Comparison of ENCODE assay signal across 25 mouse cellular contexts in genomic region chr2:148520291-148520690, GRCm38 (mm10).
A peak's percentile ranks its signal among the peaks of the same experiment; 100 is the strongest.
DNase-seq lines count a peak whose midpoint lies in the region; ATAC-seq and TF ChIP-seq lines count a peak whose summit lies in the region.
"Had no signal": no experiment of that assay in that cellular context is flagged by ENCODE, and none has a peak within 500 bp of the region (broad histone marks: within the 10 kb centered on the region; RNA-seq: fewer than 3 reads in every experiment).

No protein-coding gene starts in this region.

- no peaks in the 10 kb centered on the region for H3K27me3 ChIP-seq in embryonic facial prominence, embryonic 14.5 days (replicated peaks; ENCODE audit: control insufficient read depth, insufficient read depth, low read length)
- H3K27me3 ChIP-seq in embryonic facial prominence, embryonic 10.5 days (replicated peaks; ENCODE audit: low read depth, poor library complexity, severe bottlenecking): no peaks in the 10 kb centered on the region
- H3K27me3 ChIP-seq in intestine, embryonic 14.5 days (replicated peaks; ENCODE audit: control insufficient read depth, insufficient read depth, low read length): no peaks in the 10 kb centered on the region
- no peaks in the 10 kb centered on the region for H3K27me3 ChIP-seq in intestine, postnatal 0 days (replicated peaks; ENCODE audit: control insufficient read depth, insufficient read depth, low read length)
- H3K27me3 ChIP-seq in stomach, embryonic 14.5 days (ENCODE audit: control insufficient read depth, insufficient read depth, low read length): no peaks in the 10 kb centered on the region
- no peaks in the 10 kb centered on the region for H3K27me3 ChIP-seq in stomach, postnatal 0 days (ENCODE audit: control insufficient read depth, insufficient read depth, low read length)
- H3K27me3 ChIP-seq in forebrain, embryonic 16.5 days (replicated peaks; ENCODE audit: control insufficient read depth, insufficient read depth, low read length): no peaks in the 10 kb centered on the region
- H3K27me3 ChIP-seq: heart, embryonic 15.5 days; limb, embryonic 12.5 days; midbrain, embryonic 15.5 days had no signal

- peak; percentile 28 for DNase-seq in embryonic facial prominence, embryonic 14.5 days (ENCODE audit: low spot score)
- no peak for DNase-seq in embryonic facial prominence, embryonic 10.5 days (ENCODE audit: low spot score)
- DNase-seq in intestine, embryonic 14.5 days (ENCODE audit: low spot score): no peak
- DNase-seq in stomach, postnatal 0 days (ENCODE audit: low spot score): no peak
- no peak for DNase-seq in retina, embryonic 14.5 days (ENCODE audit: low spot score)
- DNase-seq: adrenal gland, adult 8-10 months; cerebellum, adult 2 months; cerebellum, postnatal 36 days; forebrain, postnatal 0 days; heart, postnatal 4 days; kidney, postnatal 4 days; liver, postnatal 0 days; right cerebral cortex, adult 18-20 months; right cerebral cortex, postnatal 4 days had no signal

- no peak for TF ChIP-seq EP300 in stomach, postnatal 0 days (optimal IDR thresholded peaks at IDR 0.05)

- no peak for TF ChIP-seq CTCF in intestine, postnatal 0 days (IDR thresholded peaks at IDR 0.05; ENCODE audit: low read depth)
- no peak for TF ChIP-seq CTCF in stomach, postnatal 0 days (IDR thresholded peaks at IDR 0.05; ENCODE audit: low read depth)

- no peak overlapping the region for H3K27ac ChIP-seq in embryonic facial prominence, embryonic 14.5 days (replicated peaks; ENCODE audit: low read depth, low read length)
- no peak overlapping the region for H3K27ac ChIP-seq in embryonic facial prominence, embryonic 10.5 days (replicated peaks)
- no peak overlapping the region for H3K27ac ChIP-seq in intestine, embryonic 14.5 days (ENCODE audit: low read depth)
- H3K27ac ChIP-seq in intestine, postnatal 0 days (ENCODE audit: low read depth, low read length): no peak overlapping the region
- H3K27ac ChIP-seq in stomach, embryonic 14.5 days (ENCODE audit: low read length): no peak overlapping the region
- H3K27ac ChIP-seq in stomach, postnatal 0 days (replicated peaks): no peak overlapping the region
- no peak overlapping the region for H3K27ac ChIP-seq in forebrain, embryonic 16.5 days (ENCODE audit: low read length)
- H3K27ac ChIP-seq: heart, embryonic 15.5 days; hindbrain, embryonic 14.5 days; limb, embryonic 12.5 days; midbrain, embryonic 15.5 days had no signal

- no peak overlapping the region for H3K9ac ChIP-seq in embryonic facial prominence, embryonic 14.5 days (ENCODE audit: low read depth, low read length)
- no peak overlapping the region for H3K9ac ChIP-seq in intestine, embryonic 14.5 days (ENCODE audit: low read length)
- H3K9ac ChIP-seq in intestine, postnatal 0 days (ENCODE audit: low read depth, low read length): no peak overlapping the region
- no peak overlapping the region for H3K9ac ChIP-seq in stomach, embryonic 14.5 days (replicated peaks; ENCODE audit: low read depth, low read length)
- H3K9ac ChIP-seq in stomach, postnatal 0 days (ENCODE audit: low read length): no peak overlapping the region
- H3K9ac ChIP-seq in forebrain, embryonic 16.5 days (replicated peaks; ENCODE audit: low read depth, low read length): no peak overlapping the region
- H3K9ac ChIP-seq: forebrain, postnatal 0 days; heart, embryonic 15.5 days; hindbrain, embryonic 14.5 days; limb, embryonic 12.5 days; liver, postnatal 0 days; midbrain, embryonic 15.5 days had no signal

- no peak for ATAC-seq in embryonic facial prominence, embryonic 14.5 days (ENCODE audit: low read depth)
- ATAC-seq in intestine, embryonic 14.5 days (replicated peaks; ENCODE audit: low FRiP score, low TSS enrichment, low read depth): no peak
- no peak for ATAC-seq in intestine, postnatal 0 days
- no peak for ATAC-seq in stomach, embryonic 14.5 days (ENCODE audit: insufficient number of reproducible peaks, insufficient read depth, low FRiP score, low read depth)
- ATAC-seq in stomach, postnatal 0 days (ENCODE audit: low FRiP score, low TSS enrichment): no peak
- ATAC-seq in forebrain, embryonic 16.5 days: no peak
- ATAC-seq: activated CD4-positive, CD25-positive, alpha-beta regulatory T cell, adult 4 months; forebrain, postnatal 0 days; inflammation-experienced regulatory T-cells, adult 6 months; liver, postnatal 0 days; midbrain, embryonic 15.5 days had no signal

- no peaks in the 10 kb centered on the region for H3K9me3 ChIP-seq in embryonic facial prominence, embryonic 14.5 days (ENCODE audit: control insufficient read depth, low read length)
- no peaks in the 10 kb centered on the region for H3K9me3 ChIP-seq in embryonic facial prominence, embryonic 10.5 days
- H3K9me3 ChIP-seq in intestine, embryonic 14.5 days (ENCODE audit: control insufficient read depth, low read length): no peaks in the 10 kb centered on the region
- H3K9me3 ChIP-seq in intestine, postnatal 0 days (ENCODE audit: control insufficient read depth): no peaks in the 10 kb centered on the region
- no peaks in the 10 kb centered on the region for H3K9me3 ChIP-seq in stomach, embryonic 14.5 days (ENCODE audit: control insufficient read depth, low read depth, low read length)
- no peaks in the 10 kb centered on the region for H3K9me3 ChIP-seq in stomach, postnatal 0 days (ENCODE audit: control insufficient read depth, low read length)
- H3K9me3 ChIP-seq in forebrain, embryonic 16.5 days (ENCODE audit: control insufficient read depth, low read length): no peaks in the 10 kb centered on the region
- H3K9me3 ChIP-seq: heart, embryonic 15.5 days; limb, embryonic 12.5 days; megakaryocyte, embryonic 14.5 days; midbrain, embryonic 15.5 days had no signal

- no peaks in the 10 kb centered on the region for H3K36me3 ChIP-seq in embryonic facial prominence, embryonic 14.5 days (ENCODE audit: control insufficient read depth, insufficient read depth, low read length)
- no peaks in the 10 kb centered on the region for H3K36me3 ChIP-seq in embryonic facial prominence, embryonic 10.5 days (replicated peaks)
- no peaks in the 10 kb centered on the region for H3K36me3 ChIP-seq in intestine, embryonic 14.5 days (ENCODE audit: control insufficient read depth, insufficient read depth, low read length)
- no peaks in the 10 kb centered on the region for H3K36me3 ChIP-seq in intestine, postnatal 0 days (ENCODE audit: control insufficient read depth, insufficient read depth)
- H3K36me3 ChIP-seq in stomach, embryonic 14.5 days (ENCODE audit: control insufficient read depth, insufficient read depth, low read length): no peaks in the 10 kb centered on the region
- H3K36me3 ChIP-seq in stomach, postnatal 0 days (ENCODE audit: control insufficient read depth, insufficient read depth, low read length): no peaks in the 10 kb centered on the region
- H3K36me3 ChIP-seq in forebrain, embryonic 16.5 days (ENCODE audit: control insufficient read depth, insufficient read depth): no peaks in the 10 kb centered on the region
- H3K36me3 ChIP-seq: heart, embryonic 15.5 days; limb, embryonic 12.5 days; midbrain, embryonic 15.5 days had no signal

- H3K4me3 ChIP-seq in embryonic facial prominence, embryonic 14.5 days (ENCODE audit: low read depth, low read length): no peak overlapping the region
- no peak overlapping the region for H3K4me3 ChIP-seq in embryonic facial prominence, embryonic 10.5 days
- no peak overlapping the region for H3K4me3 ChIP-seq in intestine, embryonic 14.5 days (ENCODE audit: low read depth, low read length)
- H3K4me3 ChIP-seq in intestine, postnatal 0 days (ENCODE audit: low read depth, low read length): no peak overlapping the region
- H3K4me3 ChIP-seq in stomach, embryonic 14.5 days (ENCODE audit: low read depth, low read length): no peak overlapping the region
- H3K4me3 ChIP-seq in stomach, postnatal 0 days (ENCODE audit: low read depth, low read length): no peak overlapping the region
- H3K4me3 ChIP-seq in forebrain, embryonic 16.5 days (replicated peaks; ENCODE audit: low read length): no peak overlapping the region
- H3K4me3 ChIP-seq: heart, embryonic 15.5 days; limb, embryonic 12.5 days; megakaryocyte, embryonic 14.5 days; midbrain, embryonic 15.5 days had no signal

- H3K4me1 ChIP-seq in embryonic facial prominence, embryonic 14.5 days (ENCODE audit: control insufficient read depth, insufficient read depth, low read length): peaks cover 20% of the 10 kb centered on the region; the same call in 1 of the 2 replicates
- H3K4me1 ChIP-seq in embryonic facial prominence, embryonic 10.5 days: peaks cover 41% of the 10 kb centered on the region
- peaks cover 3% of the 10 kb centered on the region for H3K4me1 ChIP-seq in intestine, embryonic 14.5 days (replicated peaks; ENCODE audit: control insufficient read depth, insufficient read depth, low read length)
- no peaks in the 10 kb centered on the region for H3K4me1 ChIP-seq in intestine, postnatal 0 days (replicated peaks; ENCODE audit: control insufficient read depth, insufficient read depth, low read length)
- H3K4me1 ChIP-seq in stomach, embryonic 14.5 days (ENCODE audit: control insufficient read depth, insufficient read depth, low read length): no peaks in the 10 kb centered on the region
- no peaks in the 10 kb centered on the region for H3K4me1 ChIP-seq in stomach, postnatal 0 days (replicated peaks; ENCODE audit: control insufficient read depth, insufficient read depth)
- no peaks in the 10 kb centered on the region for H3K4me1 ChIP-seq in forebrain, embryonic 16.5 days (replicated peaks; ENCODE audit: control insufficient read depth, insufficient read depth, low read length)
- H3K4me1 ChIP-seq: limb, embryonic 12.5 days; midbrain, embryonic 15.5 days had no signal

- 55% methylated on average over 7 of the region's 7 CpGs for WGBS in embryonic facial prominence, embryonic 14.5 days
- WGBS in embryonic facial prominence, embryonic 10.5 days: 82% methylated on average over 7 of the region's 7 CpGs
- WGBS in intestine, embryonic 14.5 days: 57% methylated on average over 7 of the region's 7 CpGs
- WGBS in intestine, postnatal 0 days: 61% methylated on average over 7 of the region's 7 CpGs
- 47% methylated on average over 7 of the region's 7 CpGs for WGBS in stomach, embryonic 14.5 days
- WGBS in stomach, postnatal 0 days: 56% methylated on average over 7 of the region's 7 CpGs
- 88% methylated on average over 7 of the region's 7 CpGs for WGBS in forebrain, embryonic 16.5 days

- no peak overlapping the region for H3K4me2 ChIP-seq in embryonic facial prominence, embryonic 14.5 days (ENCODE audit: low read depth, low read length)
- H3K4me2 ChIP-seq in intestine, embryonic 14.5 days (ENCODE audit: low read length): 0 out of 2 replicates have a peak overlapping the region, but pooled peaks have one; percentile 16
- H3K4me2 ChIP-seq in intestine, postnatal 0 days (replicated peaks; ENCODE audit: low read depth): no peak overlapping the region
- H3K4me2 ChIP-seq in stomach, embryonic 14.5 days (replicated peaks; ENCODE audit: low read depth, low read length): 0 out of 2 replicates have a peak overlapping the region, but pooled peaks have one; percentile 0
- H3K4me2 ChIP-seq in stomach, postnatal 0 days (replicated peaks; ENCODE audit: low read depth): no peak overlapping the region
- H3K4me2 ChIP-seq in forebrain, embryonic 16.5 days (ENCODE audit: low read length): no peak overlapping the region
- H3K4me2 ChIP-seq: heart, embryonic 15.5 days; hindbrain, embryonic 14.5 days; limb, embryonic 12.5 days; liver, embryonic 11.5 days; midbrain, embryonic 15.5 days had no signal

Comparison
In these comparisons a context has a peak if more than half of its experiments do, and no peak if none do; other contexts are left out.
1. H3K4me2 ChIP-seq: peak in intestine, embryonic 14.5 days (single experiment) and stomach, embryonic 14.5 days (single experiment); none in embryonic facial prominence, embryonic 14.5 days (single experiment), intestine, postnatal 0 days (single experiment), stomach, postnatal 0 days (single experiment) and forebrain, embryonic 16.5 days (single experiment).